Mouse (Mus musculus) liver, embryonic 15.5 days (tissue): ENCODE data around the gene Cdrt4. TPM values are rescaled to one million over a fixed set of nuclear protein-coding genes. Genes with fewer than 3 reads are reported as not detected.

ENCODE experiments used
- polyA plus RNA-seq: library from polyadenylated mRNA; unstranded; fragments of >200 nt; fragmentation: Nextera tagmentation; extraction: Ambion mirVana; gene quantifications from 2 replicates; pipeline ENCODE4 v1.2.1, GENCODE M21; 2015

Cdrt4 gene
- polyA plus RNA-seq, 1 experiment from 2014 or later: not detected

Other genes starting within 250 kb of the Cdrt4 start
- 0.31 and 0.50 TPM in 2 replicates for gene Zfp287, start 219.3 kb upstream of the Cdrt4 start, polyA plus RNA-seq
- gene Gm10428, start 198.1 kb upstream of the Cdrt4 start, polyA plus RNA-seq: not detected in 2 replicates
- gene Zfp286, start 161.7 kb upstream of the Cdrt4 start, polyA plus RNA-seq: 0.63 and 1.0 TPM in 2 replicates
- 0.48 and 0.79 TPM in 2 replicates for gene Trim16, start 131.0 kb upstream of the Cdrt4 start, polyA plus RNA-seq
- gene Fbxw10, start 104.1 kb upstream of the Cdrt4 start, polyA plus RNA-seq: 0.07 and 0.28 TPM in 2 replicates
- 27.0 and 29.6 TPM in 2 replicates for gene Tvp23b, start 71.7 kb upstream of the Cdrt4 start, polyA plus RNA-seq
- not detected in 2 replicates for gene Tekt3, start 110.5 kb downstream of the Cdrt4 start, polyA plus RNA-seq
- 18.8 and 23.4 TPM in 2 replicates for gene Pmp22, start 177.8 kb downstream of the Cdrt4 start, polyA plus RNA-seq